Mouse (Mus musculus) thymus, adult 2 months (tissue): Measurements from ENCODE around the gene Jmy.

Experiments
- CTCF ChIP-seq: fragments of 200-500 bp; IDR thresholded peaks from 2 replicates; pipeline ENCODE4 v1.5.1; 2012; ENCODE audit warnings: mild to moderate bottlenecking, control low read depth, low read length, moderate library complexity, borderline replicate concordance; ENCODE audit not compliant: control insufficient read depth, poor library complexity, insufficient read depth; ENCODE audit errors: extremely low read depth
- POLR2A ChIP-seq: fragments of 200-500 bp; IDR thresholded peaks from 2 replicates; pipeline ENCODE4 v1.6.1; 2012; ENCODE audit warnings: mild to moderate bottlenecking, low read length, control low read depth, moderate library complexity; ENCODE audit not compliant: control insufficient read depth, poor library complexity, insufficient read depth; ENCODE audit errors: extremely low read depth

GRCm38 (mm10) chr13:93418292-93418691 lies 81.3 kb downstream of the Jmy start:
- TF ChIP-seq POLR2A (no peak), CTCF (no peak)
